Mouse (Mus musculus): ENCODE measurements around the gene Adipor2. TPM values are rescaled to one million over a fixed set of nuclear protein-coding genes. Genes with fewer than 3 reads are reported as not detected.
A peak's percentile ranks its signal among the peaks of the same experiment; 100 is the strongest.
"Not testable (repeated sequence)": the region's sequence is repeated elsewhere in the genome, so short reads cannot be mapped to it uniquely, and the experiment has no call there.

Gene Adipor2
- polyA plus RNA-seq, 1 experiment from 2014 or later = 42.8 TPM

DNA sequence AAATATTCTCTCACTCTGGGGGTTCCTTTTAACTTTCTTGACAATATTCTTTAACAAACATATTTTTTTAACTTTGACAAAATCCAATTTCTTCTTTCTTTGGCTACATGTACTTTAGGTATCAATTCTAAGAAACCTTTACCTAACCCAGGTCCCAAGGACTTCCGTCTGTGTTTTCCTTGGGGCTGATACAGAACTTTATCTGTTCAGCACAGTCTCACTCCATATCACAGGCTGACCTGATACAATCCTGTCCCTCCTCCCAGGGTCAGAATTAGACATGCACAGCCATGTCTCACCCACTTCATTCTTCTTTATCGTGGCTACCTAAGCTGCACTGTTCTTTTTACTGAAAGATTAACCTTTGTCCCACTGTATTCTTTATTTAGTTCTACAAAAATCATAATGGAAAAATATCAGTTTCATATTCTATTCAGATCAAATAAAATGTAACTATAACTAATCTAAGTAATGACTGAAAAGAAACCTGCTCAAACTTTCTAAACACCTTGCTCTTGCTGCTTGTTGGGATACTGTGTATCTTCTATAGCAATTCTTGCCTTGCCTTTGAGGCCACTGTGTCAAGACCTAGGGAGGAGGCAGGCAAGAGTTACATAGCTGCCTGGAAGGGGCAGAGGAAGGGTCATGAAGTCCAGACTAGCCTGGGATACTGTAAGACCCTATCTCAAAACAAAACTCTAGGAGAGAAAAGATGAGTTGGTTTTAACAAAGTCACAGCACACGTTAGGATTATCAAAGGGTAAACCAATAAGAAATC, 56.4 kb downstream of the Adipor2 start:
- WGBS = 86% methylated on average over 3 of the region's 3 CpGs
- Histone ChIP-seq H3K9ac (no peak overlapping the region), H3K9me3 (no peaks in the 10 kb centered on the region), H3K4me3 (no peak overlapping the region), H3K4me2 (no peak overlapping the region), H3K4me1 (no peaks in the 10 kb centered on the region), H3K27ac (no peak overlapping the region), H3K27me3 (no peaks in the 10 kb centered on the region), H3K36me3 (peaks cover 62% of the 10 kb centered on the region)
- ATAC-seq (ENCODE audit: borderline replicate concordance, extremely low read depth, low FRiP score, low TSS enrichment) = no peak

DNA sequence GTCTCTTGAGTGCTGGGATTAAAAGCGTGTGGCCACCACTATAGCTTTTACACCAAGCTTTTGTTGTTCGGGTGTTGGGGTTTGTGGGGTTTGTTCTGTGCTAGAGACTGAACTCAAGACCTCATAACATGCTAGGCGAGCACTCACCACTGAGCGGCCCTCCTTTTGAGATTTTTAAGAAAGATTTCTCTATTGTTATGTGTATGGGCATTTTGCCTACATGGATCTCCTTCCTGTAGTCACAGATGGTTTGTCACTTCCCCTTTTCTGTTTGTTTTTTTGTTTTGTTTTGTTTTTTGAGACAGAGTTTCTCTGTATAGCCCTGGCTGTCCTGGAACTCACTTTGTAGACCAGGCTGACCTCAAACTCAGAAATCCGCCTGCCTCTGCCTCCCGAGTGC, 57.3 kb downstream of the Adipor2 start:
- not testable (repeated sequence) for H3K9ac ChIP-seq; ATAC-seq (ENCODE audit: borderline replicate concordance, extremely low read depth, low FRiP score, low TSS enrichment); H3K4me1 ChIP-seq; H3K9me3 ChIP-seq; H3K4me2 ChIP-seq; H3K27me3 ChIP-seq; H3K4me3 ChIP-seq; H3K27ac ChIP-seq
- WGBS = 87% methylated on average over 6 of the region's 6 CpGs
- H3K36me3 ChIP-seq = peaks cover 66% of the 10 kb centered on the region

DNA sequence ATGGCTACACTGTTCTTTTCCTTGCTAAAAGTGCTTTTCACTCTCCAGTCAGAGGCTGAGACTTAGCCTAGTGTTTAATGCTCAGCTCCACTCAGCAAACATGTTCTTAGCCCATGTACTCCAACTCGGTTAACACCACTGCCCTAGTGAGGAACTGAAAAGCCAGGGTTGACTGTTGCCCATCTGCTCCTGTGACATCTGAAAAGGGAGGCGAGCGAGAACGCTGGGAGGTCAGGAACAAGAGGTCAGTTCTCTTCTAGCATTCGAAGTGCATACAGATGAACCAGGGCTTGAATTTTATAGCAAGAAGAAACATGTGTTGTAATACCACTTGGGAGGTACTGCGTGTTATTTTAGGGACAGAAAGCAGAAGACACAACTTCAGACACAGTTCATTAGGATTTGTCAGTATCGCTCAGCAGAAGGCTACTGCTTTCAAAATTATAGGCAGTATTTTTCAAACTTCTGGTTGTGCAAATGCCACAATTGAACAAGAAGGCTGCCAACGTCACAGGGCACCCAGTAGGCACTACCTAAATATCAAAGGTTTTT, 59.4 kb downstream of the Adipor2 start:
- ATAC-seq (ENCODE audit: borderline replicate concordance, extremely low read depth, low FRiP score, low TSS enrichment) = no peak
- H3K36me3 ChIP-seq = peaks cover 68% of the 10 kb centered on the region
- H3K4me3 ChIP-seq = no peak overlapping the region

DNA sequence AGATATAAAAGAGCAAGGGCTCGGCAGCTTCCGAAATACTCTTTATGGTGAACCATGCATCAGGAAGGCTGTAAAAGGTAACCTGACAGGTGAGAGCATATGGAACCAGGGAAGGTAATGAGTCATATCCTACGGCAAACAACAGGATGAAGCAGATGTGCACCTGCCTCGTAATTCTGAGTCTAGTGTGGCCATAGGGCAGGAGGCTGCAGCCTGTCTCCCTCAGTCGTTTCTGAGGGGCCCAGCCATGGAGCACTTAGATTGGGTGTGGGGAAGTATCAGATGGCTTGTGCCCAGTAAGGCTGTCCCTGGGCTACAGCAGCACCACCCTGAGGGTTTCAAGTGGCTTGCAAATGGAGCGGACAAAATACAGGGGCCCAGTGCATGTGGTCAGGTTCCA, 65.0 kb downstream of the Adipor2 start:
- no peaks in the 10 kb centered on the region for H3K27me3 ChIP-seq
- no peaks in the 10 kb centered on the region for H3K4me1 ChIP-seq
- peaks cover 34% of the 10 kb centered on the region for H3K36me3 ChIP-seq
- no peak overlapping the region for H3K4me3 ChIP-seq
- no peak for ATAC-seq (ENCODE audit: borderline replicate concordance, extremely low read depth, low FRiP score, low TSS enrichment)
- no peak overlapping the region for H3K4me2 ChIP-seq
- no peak overlapping the region for H3K9ac ChIP-seq
- WGBS = 76% methylated on average over 6 of the region's 6 CpGs
- no peak overlapping the region for H3K27ac ChIP-seq
- no peaks in the 10 kb centered on the region for H3K9me3 ChIP-seq

More for the DNA sequence above, 59.4 kb downstream of the Adipor2 start:
- 84% methylated on average over 8 of the region's 8 CpGs for WGBS
- H3K27me3 ChIP-seq = no peaks in the 10 kb centered on the region
- H3K4me2 ChIP-seq = no peak overlapping the region
- no peaks in the 10 kb centered on the region for H3K4me1 ChIP-seq
- no peak overlapping the region for H3K27ac ChIP-seq
- no peak overlapping the region for H3K9ac ChIP-seq
- H3K9me3 ChIP-seq = no peaks in the 10 kb centered on the region

DNA sequence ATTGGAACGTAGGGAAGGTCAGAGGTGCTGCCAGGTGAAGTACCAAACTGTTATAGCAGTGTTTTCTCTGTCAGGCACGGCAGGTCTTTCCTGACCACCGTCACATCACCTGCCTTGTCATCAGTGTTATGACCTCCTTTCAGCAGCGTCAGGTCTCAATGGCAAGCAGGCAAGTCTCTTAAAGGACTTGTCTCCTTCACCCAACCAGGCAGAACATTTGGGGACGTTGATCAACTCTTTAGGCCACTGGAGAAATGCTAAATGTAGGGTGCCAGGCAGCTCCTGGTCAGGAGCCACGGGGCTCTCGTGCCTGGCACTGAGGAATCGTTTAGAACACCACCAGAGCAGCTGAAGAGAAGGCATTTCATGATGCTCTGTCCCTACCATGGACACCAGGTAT, 65.8 kb downstream of the Adipor2 start:
- WGBS = 68% methylated on average over 8 of the region's 8 CpGs

DNA sequence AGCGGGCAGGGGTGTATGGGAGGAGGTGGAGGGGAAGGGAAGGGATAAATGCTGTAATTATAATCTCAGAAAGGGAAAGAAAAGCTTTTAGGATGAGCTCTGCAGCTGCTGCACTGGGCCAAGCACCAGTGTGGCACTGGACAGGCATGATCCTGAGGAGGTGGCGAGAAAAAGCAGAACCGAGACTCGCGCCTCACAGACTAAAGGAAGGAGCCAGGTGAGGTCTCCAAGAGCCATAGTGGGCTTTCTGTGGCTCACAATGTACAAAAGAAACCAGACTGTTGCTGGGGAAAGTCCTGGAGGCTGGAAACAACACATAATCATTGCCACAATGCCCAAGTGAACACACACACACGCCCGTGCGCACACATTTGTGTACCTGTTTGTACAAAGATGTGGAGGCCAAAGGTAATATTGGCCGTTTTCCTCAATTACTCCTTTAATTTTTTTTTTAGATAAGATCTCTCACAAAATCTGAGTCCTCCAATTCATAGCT, 66.8 kb downstream of the Adipor2 start:
- no peak for ATAC-seq (ENCODE audit: borderline replicate concordance, extremely low read depth, low FRiP score, low TSS enrichment)
- H3K4me2 ChIP-seq = no peak overlapping the region
- H3K4me1 ChIP-seq = no peaks in the 10 kb centered on the region
- no peaks in the 10 kb centered on the region for H3K9me3 ChIP-seq
- no peaks in the 10 kb centered on the region for H3K27me3 ChIP-seq
- WGBS = 87% methylated on average over 9 of the region's 9 CpGs
- no peak overlapping the region for H3K9ac ChIP-seq
- H3K36me3 ChIP-seq = peaks cover 24% of the 10 kb centered on the region
- H3K27ac ChIP-seq = no peak overlapping the region
- no peak overlapping the region for H3K4me3 ChIP-seq

More for the DNA sequence above, 65.8 kb downstream of the Adipor2 start:
- H3K4me2 ChIP-seq = no peak overlapping the region
- H3K36me3 ChIP-seq = peaks cover 28% of the 10 kb centered on the region
- H3K4me3 ChIP-seq = no peak overlapping the region
- H3K27ac ChIP-seq = no peak overlapping the region
- H3K9ac ChIP-seq = no peak overlapping the region
- H3K27me3 ChIP-seq = no peaks in the 10 kb centered on the region
- H3K4me1 ChIP-seq = no peaks in the 10 kb centered on the region
- ATAC-seq (ENCODE audit: borderline replicate concordance, extremely low read depth, low FRiP score, low TSS enrichment) = no peak
- no peaks in the 10 kb centered on the region for H3K9me3 ChIP-seq

DNA sequence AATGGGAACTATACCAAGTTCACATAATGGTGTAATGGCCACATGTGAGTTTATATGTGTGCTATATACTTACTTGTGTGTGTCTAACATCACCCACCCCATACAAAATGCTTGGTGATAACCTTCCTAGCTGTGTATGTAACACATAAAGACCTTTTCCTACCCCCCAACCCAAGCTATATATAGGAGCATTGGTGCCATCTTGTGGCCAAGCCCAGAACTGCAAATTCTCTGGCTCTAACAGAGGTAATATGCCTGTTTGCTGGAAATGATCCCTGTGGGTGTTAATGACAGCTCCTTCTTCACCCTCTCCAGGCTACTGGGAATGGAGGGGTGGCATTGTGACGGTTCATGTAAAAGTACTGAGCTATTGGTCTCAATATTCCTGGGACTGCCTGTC, 69.3 kb downstream of the Adipor2 start:
- H3K9me3 ChIP-seq = no peaks in the 10 kb centered on the region
- H3K4me3 ChIP-seq = no peak overlapping the region
- H3K36me3 ChIP-seq = peaks cover 2% of the 10 kb centered on the region; the same call in 1 of the 2 replicates
- WGBS = 0% methylated on average over 1 of the region's 1 CpGs
- H3K4me2 ChIP-seq = no peak overlapping the region
- no peaks in the 10 kb centered on the region for H3K27me3 ChIP-seq
- no peak overlapping the region for H3K27ac ChIP-seq
- no peaks in the 10 kb centered on the region for H3K4me1 ChIP-seq
- ATAC-seq (ENCODE audit: borderline replicate concordance, extremely low read depth, low FRiP score, low TSS enrichment) = no peak
- no peak overlapping the region for H3K9ac ChIP-seq

DNA sequence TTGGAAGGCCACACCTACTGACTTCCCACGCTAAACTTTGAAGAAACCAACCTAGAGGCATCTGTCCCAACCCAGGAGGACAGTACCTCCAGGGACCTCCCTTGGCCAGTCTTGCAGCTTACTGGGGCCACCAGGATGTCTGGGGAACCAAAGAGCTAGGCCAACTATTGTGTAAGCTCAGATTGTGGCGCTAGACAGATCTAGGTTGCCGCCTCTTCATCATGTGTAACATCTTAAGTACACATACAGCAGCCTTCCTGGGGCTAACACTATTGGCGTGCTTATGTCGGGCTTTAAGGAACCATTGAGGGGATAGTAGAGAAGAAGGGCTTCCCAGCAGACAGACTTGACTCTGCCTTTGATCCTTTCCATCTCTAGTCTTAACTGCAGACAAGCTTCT, 69.7 kb downstream of the Adipor2 start:
- Histone ChIP-seq H3K4me2 (no peak overlapping the region), H3K27ac (no peak overlapping the region), H3K4me1 (no peaks in the 10 kb centered on the region), H3K27me3 (no peaks in the 10 kb centered on the region), H3K36me3 (no peaks in the 10 kb centered on the region; the same call in 1 of the 2 replicates), H3K9me3 (no peaks in the 10 kb centered on the region), H3K9ac (no peak overlapping the region), H3K4me3 (no peak overlapping the region)
- ATAC-seq (ENCODE audit: borderline replicate concordance, extremely low read depth, low FRiP score, low TSS enrichment) = no peak
- WGBS = 61% methylated on average over 5 of the region's 5 CpGs

DNA sequence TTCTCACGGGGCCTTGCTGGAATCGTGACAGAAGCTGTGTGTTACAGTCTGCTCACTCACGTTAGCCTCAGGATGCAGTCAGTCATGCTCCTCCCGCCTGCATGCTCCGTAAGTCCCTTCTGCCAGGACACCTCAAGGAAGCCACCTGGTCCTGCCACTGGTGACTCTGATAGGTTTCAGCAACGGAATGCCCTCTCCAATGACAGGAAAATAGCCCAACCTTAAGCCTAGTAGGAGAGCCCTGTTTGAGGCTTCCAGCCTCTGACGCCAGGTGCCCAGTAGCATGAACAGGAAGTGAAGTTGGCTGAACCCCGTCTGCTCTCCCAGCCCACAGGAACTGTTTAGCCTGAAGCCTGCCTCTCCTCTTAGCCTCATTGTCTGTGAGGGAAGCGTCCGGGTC, 71.2 kb downstream of the Adipor2 start:
- no peaks in the 10 kb centered on the region for H3K36me3 ChIP-seq
- H3K4me3 ChIP-seq = no peak overlapping the region
- no peak for ATAC-seq (ENCODE audit: borderline replicate concordance, extremely low read depth, low FRiP score, low TSS enrichment)
- WGBS = 53% methylated on average over 10 of the region's 10 CpGs
- no peaks in the 10 kb centered on the region for H3K9me3 ChIP-seq
- H3K27ac ChIP-seq = no peak overlapping the region
- no peak overlapping the region for H3K4me2 ChIP-seq
- no peaks in the 10 kb centered on the region for H3K27me3 ChIP-seq
- H3K4me1 ChIP-seq = no peaks in the 10 kb centered on the region
- no peak overlapping the region for H3K9ac ChIP-seq

DNA sequence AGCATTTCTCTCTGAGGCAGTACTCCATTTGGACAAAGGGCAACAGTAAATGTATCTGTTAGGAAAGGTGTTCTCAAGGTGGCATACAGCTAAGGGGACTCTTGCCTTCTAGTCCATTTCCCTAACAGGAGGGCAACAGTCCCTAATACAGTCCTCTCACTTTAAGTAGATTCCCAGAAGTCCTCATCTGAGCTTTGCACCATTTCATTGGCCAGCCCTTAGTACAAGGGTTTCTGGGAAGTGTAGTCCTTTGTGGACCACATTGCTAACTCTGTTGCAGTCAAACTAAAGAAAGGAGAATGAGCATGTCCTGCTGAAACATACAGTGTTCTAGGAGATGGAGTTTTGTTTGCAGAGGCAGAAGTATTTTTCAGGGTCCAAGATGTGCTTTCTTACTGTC, 76.1 kb downstream of the Adipor2 start:
- no peaks in the 10 kb centered on the region for H3K27me3 ChIP-seq
- no peaks in the 10 kb centered on the region for H3K36me3 ChIP-seq
- H3K9ac ChIP-seq = no peak overlapping the region
- no peaks in the 10 kb centered on the region for H3K9me3 ChIP-seq
- peak; percentile 53; the same call in 1 of the 2 replicates for ATAC-seq (ENCODE audit: borderline replicate concordance, extremely low read depth, low FRiP score, low TSS enrichment)
- no peak overlapping the region for H3K27ac ChIP-seq
- no peaks in the 10 kb centered on the region for H3K4me1 ChIP-seq
- no peak overlapping the region for H3K4me2 ChIP-seq
- H3K4me3 ChIP-seq = no peak overlapping the region

DNA sequence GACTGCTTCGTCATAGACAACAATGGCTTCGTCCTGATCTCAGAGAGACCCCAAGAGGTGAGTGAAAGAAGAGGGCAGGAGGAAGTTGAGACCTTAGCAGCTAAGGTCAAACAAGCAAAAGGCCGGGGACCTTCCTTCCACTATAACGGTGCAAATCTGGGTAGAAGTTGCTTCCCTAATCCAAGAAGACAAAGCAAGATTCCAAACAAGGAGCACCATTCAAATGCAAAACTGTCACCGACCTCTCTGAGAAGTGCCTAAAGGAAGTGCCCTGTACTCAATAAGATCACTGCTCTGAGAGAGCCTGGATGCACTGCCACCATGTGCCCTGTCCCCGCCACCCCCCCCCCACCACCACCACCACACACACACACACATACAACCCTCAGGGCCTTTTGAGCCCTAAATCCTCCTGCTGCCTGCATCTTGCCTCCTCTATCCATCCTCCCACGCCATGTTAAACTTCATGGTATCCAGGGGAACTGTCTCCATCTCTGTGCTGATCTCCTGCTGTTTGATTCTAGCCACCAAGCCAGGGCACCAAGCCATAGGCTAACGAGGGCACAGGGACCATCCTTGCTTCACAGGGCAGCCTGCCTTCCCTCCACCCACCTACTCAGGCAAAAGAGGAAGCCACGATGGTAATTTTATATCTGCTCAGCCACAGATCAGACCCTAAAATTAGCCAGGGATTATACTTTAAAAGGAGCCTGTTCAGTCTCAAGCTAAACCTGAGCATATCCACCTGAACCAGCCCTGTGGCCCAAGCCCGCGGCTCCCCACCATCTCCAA, 79.2 kb downstream of the Adipor2 start:
- H3K4me2 ChIP-seq = no peak overlapping the region
- peaks cover 1% of the 10 kb centered on the region for H3K4me1 ChIP-seq
- 44% methylated on average over 11 of the region's 11 CpGs for WGBS
- no peaks in the 10 kb centered on the region for H3K36me3 ChIP-seq
- no peaks in the 10 kb centered on the region for H3K9me3 ChIP-seq
- no peak overlapping the region for H3K9ac ChIP-seq
- no peak for ATAC-seq (ENCODE audit: borderline replicate concordance, extremely low read depth, low FRiP score, low TSS enrichment)
- no peak overlapping the region for H3K27ac ChIP-seq
- no peak overlapping the region for H3K4me3 ChIP-seq
- no peaks in the 10 kb centered on the region for H3K27me3 ChIP-seq

DNA sequence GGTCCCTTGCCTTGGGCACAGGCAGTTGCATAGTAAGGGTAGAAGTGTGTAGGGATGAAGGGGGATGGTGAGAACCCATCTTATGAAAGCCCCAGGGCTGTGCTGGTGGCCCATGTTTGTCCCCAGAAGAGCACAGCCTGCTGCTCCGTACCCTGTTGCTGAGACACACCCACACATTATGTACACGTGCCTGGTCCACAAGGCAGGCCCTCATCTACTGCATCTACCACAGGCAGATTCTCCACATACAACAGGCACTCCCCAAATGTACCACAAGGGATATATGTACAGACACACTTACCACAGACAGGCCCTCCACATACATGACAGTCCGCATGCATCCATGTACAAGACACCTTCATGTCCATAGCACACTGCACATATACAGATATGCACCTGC, 80.2 kb downstream of the Adipor2 start:
- Histone ChIP-seq H3K9ac (no peak overlapping the region), H3K36me3 (no peaks in the 10 kb centered on the region), H3K4me3 (no peak overlapping the region), H3K9me3 (no peaks in the 10 kb centered on the region), H3K27me3 (no peaks in the 10 kb centered on the region), H3K4me1 (peaks cover 9% of the 10 kb centered on the region), H3K4me2 (no peak overlapping the region), H3K27ac (no peak overlapping the region)
- 72% methylated on average over 3 of the region's 3 CpGs for WGBS
- ATAC-seq (ENCODE audit: borderline replicate concordance, extremely low read depth, low FRiP score, low TSS enrichment) = no peak

Data from lung, embryonic 15.5 days (tissue).